Mouse (Mus musculus): Measurements from ENCODE around the gene Aatf. TPM values are rescaled to one million over a fixed set of nuclear protein-coding genes. Genes with fewer than 3 reads are reported as not detected.
"Not testable (repeated sequence)": the region's sequence is repeated elsewhere in the genome, so short reads cannot be mapped to it uniquely, and the experiment has no call there.

The Aatf gene
- polyA plus RNA-seq, 1 experiment: 8.4 TPM

GRCm38 (mm10) chr11:84453901-84454300, 59.4 kb downstream of the Aatf start:
- DNase-seq (ENCODE audit: extremely low spot score in 1 of 2, low spot score in 1 of 2): no peak

- DNase-seq (ENCODE audit: extremely low spot score in 1 of 2, low spot score in 1 of 2): no peak
These were observed 70.6 kb downstream of the Aatf start for GRCm38 (mm10) chr11:84442554-84443331.

GRCm38 (mm10) chr11:84440402-84440801, 72.9 kb downstream of the Aatf start:
- DNase-seq (ENCODE audit: extremely low spot score in 1 of 2, low spot score in 1 of 2): no peak

- no peak for DNase-seq (ENCODE audit: extremely low spot score in 1 of 2, low spot score in 1 of 2)
These were observed 78.4 kb downstream of the Aatf start for GRCm38 (mm10) chr11:84434879-84435278.

- DNase-seq (ENCODE audit: extremely low spot score in 1 of 2, low spot score in 1 of 2): no peak
These were observed 83.0 kb downstream of the Aatf start for GRCm38 (mm10) chr11:84430336-84430735.

GRCm38 (mm10) chr11:84429581-84429980, 83.7 kb downstream of the Aatf start:
- peak; percentile 28 to 66 for DNase-seq (ENCODE audit: extremely low spot score in 1 of 2, low spot score in 1 of 2)

- DNase-seq (ENCODE audit: extremely low spot score in 1 of 2, low spot score in 1 of 2): no peak
These were observed 86.7 kb downstream of the Aatf start for GRCm38 (mm10) chr11:84426633-84426998.

- DNase-seq (ENCODE audit: extremely low spot score in 1 of 2, low spot score in 1 of 2): no peak
These were observed 87.3 kb downstream of the Aatf start for GRCm38 (mm10) chr11:84425736-84426632.

- DNase-seq (ENCODE audit: extremely low spot score in 1 of 2, low spot score in 1 of 2): no peak
These were observed 92.5 kb downstream of the Aatf start for GRCm38 (mm10) chr11:84420779-84421178.

GRCm38 (mm10) chr11:84413111-84413510, 100.2 kb downstream of the Aatf start:
- DNase-seq (ENCODE audit: extremely low spot score in 1 of 2, low spot score in 1 of 2): no peak

- DNase-seq (ENCODE audit: extremely low spot score in 1 of 2, low spot score in 1 of 2): no peak
These were observed 101.0 kb downstream of the Aatf start for GRCm38 (mm10) chr11:84412201-84412934.

GRCm38 (mm10) chr11:84411642-84412018, 101.7 kb downstream of the Aatf start:
- no peak for DNase-seq (ENCODE audit: extremely low spot score in 1 of 2, low spot score in 1 of 2)

- DNase-seq (ENCODE audit: extremely low spot score in 1 of 2, low spot score in 1 of 2): no peak
These were observed 102.3 kb downstream of the Aatf start for GRCm38 (mm10) chr11:84410879-84411641.

- DNase-seq (ENCODE audit: extremely low spot score in 1 of 2, low spot score in 1 of 2): no peak
These were observed 102.9 kb downstream of the Aatf start for GRCm38 (mm10) chr11:84410383-84410782.

GRCm38 (mm10) chr11:84406733-84407132, 106.6 kb downstream of the Aatf start:
- DNase-seq (ENCODE audit: extremely low spot score in 1 of 2, low spot score in 1 of 2): no peak

GRCm38 (mm10) chr11:84395010-84395409, 118.3 kb downstream of the Aatf start:
- DNase-seq (ENCODE audit: extremely low spot score in 1 of 2, low spot score in 1 of 2): no peak

GRCm38 (mm10) chr11:84393571-84393970, 119.8 kb downstream of the Aatf start:
- DNase-seq (ENCODE audit: extremely low spot score in 1 of 2, low spot score in 1 of 2): no peak

GRCm38 (mm10) chr11:84392066-84392465, 121.3 kb downstream of the Aatf start:
- not testable (repeated sequence) for DNase-seq (ENCODE audit: extremely low spot score in 1 of 2, low spot score in 1 of 2)

- DNase-seq (ENCODE audit: extremely low spot score in 1 of 2, low spot score in 1 of 2): no peak
These were observed 122.2 kb downstream of the Aatf start for GRCm38 (mm10) chr11:84391126-84391525.

- DNase-seq (ENCODE audit: extremely low spot score in 1 of 2, low spot score in 1 of 2): no peak
These were observed 124.0 kb downstream of the Aatf start for GRCm38 (mm10) chr11:84389332-84389731.
